Mouse (Mus musculus) bone marrow, adult 2 months (tissue): Measurements from ENCODE around the gene Olfr288.

ENCODE experiments used
- CTCF ChIP-seq: fragments of 200-500 bp; IDR thresholded peaks from 2 replicates; pipeline ENCODE4 v1.5.1; 2011; ENCODE audit warnings: low read length, control low read depth; ENCODE audit not compliant: control insufficient read depth, insufficient read depth
- POLR2A ChIP-seq: fragments of 200-500 bp; IDR thresholded peaks from 2 replicates; pipeline ENCODE4 v1.6.1; 2011; ENCODE audit warnings: low read depth, mild to moderate bottlenecking, control low read depth, low read length, borderline replicate concordance; ENCODE audit not compliant: control insufficient read depth

- TF ChIP-seq CTCF: no peak
- TF ChIP-seq POLR2A: no peak
Measured at GRCm38 (mm10) chr15:98155272-98155671, 40.1 kb downstream of the Olfr288 start.
